Mouse (Mus musculus): ENCODE measurements around the gene Ranbp9.

Gene Ranbp9

DNA sequence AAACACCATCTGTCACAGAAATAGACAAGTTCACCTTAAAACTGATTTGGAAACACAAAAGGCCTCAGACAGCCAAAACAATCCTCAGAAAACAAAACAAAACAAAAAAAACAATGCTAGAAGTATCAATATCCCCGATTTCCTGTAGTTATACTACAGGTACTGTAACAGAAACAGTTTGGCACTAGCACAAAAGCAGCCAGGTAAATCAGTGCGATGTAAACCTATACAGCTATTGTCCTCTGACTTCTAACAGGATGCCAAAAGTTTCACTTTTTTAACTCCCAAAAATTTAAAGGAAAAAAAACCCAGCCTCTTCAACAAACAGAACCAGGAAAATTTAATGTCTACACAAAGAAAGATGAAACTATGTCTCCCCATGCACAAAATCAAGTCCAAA, 28.9 kb downstream of the Ranbp9 start:
- no peak for DNase-seq (ENCODE audit: low read depth)

DNA sequence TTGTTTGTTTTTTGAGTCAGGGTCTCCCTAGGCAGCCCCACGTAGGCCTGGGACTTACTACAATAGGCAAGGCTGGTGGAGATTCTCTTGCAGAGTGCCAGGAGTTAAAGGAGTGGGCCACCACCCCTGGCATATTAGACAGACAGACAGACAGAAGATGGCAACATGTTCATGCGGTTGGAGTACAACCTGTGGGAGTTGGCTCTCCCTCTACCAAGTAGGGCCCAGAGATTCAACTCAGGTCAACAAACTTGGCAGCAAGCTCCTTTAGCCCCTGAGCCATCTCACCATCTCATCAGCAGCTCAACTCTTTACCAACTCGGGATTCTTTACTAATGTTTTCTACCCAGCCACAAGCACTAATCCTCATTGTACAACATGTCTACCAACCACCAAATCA, 30.4 kb downstream of the Ranbp9 start:
- no peak for DNase-seq (ENCODE audit: low read depth)

DNA sequence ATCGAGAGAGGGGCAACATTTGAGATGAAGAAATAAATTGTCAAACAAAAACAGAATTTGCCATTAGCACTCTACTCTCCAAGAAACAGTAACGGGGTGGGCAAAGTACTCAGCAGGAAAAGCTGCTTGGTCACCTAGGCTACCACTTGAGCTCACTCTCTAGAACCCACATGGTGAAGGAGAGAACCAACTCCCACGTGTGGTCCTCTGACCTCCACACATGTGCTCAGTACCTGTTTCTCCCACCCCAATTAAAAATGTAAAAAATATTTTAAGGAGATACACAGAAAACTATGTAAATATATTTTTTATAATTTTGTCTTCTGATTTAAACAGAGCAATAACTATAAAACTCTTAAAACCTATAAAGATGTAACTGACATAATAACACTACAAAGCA, 33.4 kb downstream of the Ranbp9 start:
- DNase-seq (ENCODE audit: low read depth): no peak

DNA sequence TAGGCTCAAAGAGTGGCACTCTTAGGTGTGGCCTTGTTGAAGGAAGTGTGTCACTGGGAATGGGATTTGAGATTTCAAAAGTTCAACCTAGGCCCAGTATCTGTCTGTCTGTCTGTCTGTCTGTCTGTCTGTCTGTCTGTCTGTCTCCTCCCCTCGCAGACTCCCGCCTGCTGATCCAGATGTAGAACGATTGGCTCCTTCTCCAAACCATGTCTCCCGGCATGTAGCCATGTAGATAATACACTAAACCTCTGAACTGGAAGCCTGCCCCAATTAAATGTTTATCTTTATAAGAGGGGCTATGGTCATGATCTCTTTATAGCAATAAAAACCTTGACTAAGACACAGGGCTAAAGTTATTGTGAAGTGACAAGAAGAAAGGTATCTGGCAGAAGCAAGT, 35.3 kb downstream of the Ranbp9 start:
- no peak for DNase-seq (ENCODE audit: low read depth)

- DNase-seq (ENCODE audit: low read depth): no peak
Observed at GRCm38 (mm10) chr13:43444717-43445116, 36.4 kb downstream of the Ranbp9 start.

DNA sequence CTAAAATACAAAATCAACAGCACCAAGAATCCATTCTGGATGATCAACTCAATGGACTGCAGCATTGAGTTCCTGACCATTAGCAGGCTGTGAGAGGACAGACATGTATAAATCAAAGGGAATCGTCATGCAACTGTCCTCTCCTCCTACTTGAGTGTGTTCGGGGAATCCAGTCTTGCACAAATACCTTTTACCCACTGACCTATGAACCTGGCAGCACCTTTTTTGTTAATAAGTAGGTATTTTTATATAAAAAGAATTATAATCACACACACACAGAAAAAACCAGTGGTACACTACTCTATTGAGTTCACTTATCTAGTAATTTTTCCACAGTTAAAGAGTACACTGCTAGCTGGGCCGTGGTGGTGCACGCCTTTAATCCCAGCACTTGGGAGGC, 37.4 kb downstream of the Ranbp9 start:
- no peak for DNase-seq (ENCODE audit: low read depth)

- DNase-seq (ENCODE audit: low read depth): no peak
Observed at GRCm38 (mm10) chr13:43442551-43442950, 38.5 kb downstream of the Ranbp9 start.

GRCm38 (mm10) chr13:43440376-43440775, 40.7 kb downstream of the Ranbp9 start:
- DNase-seq (ENCODE audit: low read depth): no peak

- no peak for DNase-seq (ENCODE audit: low read depth)
Observed at GRCm38 (mm10) chr13:43433395-43433794, 47.7 kb downstream of the Ranbp9 start.

GRCm38 (mm10) chr13:43428436-43428835, 52.6 kb downstream of the Ranbp9 start:
- peak; percentile 38 for DNase-seq (ENCODE audit: low read depth)

DNA sequence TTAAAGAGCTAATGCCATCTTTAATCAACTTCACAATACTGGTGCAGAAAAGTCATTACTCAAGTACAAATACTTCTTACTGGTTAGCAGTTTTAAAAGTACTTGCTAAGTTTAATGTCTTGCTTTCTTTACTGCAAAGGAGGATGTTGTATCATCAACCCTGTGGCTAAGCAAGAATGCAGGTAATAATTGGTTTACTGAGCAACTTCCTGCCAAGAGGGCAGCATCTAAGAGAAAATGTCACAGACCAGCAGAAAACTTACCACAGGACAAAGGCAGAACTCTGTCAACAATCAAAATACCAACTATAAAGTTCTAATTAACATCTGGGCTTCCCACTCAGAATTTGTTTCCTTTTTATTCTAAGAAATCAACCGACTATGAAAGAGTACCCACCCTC, 65.8 kb downstream of the Ranbp9 start:
- no peak for DNase-seq (ENCODE audit: low read depth)

GRCm38 (mm10) chr13:43413611-43414010, 67.5 kb downstream of the Ranbp9 start:
- DNase-seq (ENCODE audit: low read depth): no peak

DNA sequence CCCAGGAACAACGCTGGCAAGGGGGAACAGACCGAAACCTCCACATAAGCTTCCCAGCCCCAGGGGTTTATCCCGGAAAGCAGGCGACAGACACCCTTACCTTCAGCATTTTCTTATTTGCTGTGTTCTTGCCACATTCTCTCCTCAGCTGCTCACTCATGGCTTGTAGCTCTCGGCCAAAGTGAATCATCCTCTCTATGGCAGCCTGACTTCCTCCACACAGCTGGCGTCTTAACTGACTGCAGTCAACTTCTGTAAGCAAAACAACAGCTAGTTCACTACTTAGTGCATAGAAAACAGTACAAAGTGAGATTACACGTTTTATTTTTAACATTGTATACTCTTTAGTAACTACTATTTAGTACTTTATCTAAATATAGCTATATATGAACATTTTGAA, 68.8 kb downstream of the Ranbp9 start:
- peak; percentile 40 for DNase-seq (ENCODE audit: low read depth)

- peak; percentile 31 for DNase-seq (ENCODE audit: low read depth)
Observed at GRCm38 (mm10) chr13:43399576-43399975, 81.5 kb downstream of the Ranbp9 start.

DNA sequence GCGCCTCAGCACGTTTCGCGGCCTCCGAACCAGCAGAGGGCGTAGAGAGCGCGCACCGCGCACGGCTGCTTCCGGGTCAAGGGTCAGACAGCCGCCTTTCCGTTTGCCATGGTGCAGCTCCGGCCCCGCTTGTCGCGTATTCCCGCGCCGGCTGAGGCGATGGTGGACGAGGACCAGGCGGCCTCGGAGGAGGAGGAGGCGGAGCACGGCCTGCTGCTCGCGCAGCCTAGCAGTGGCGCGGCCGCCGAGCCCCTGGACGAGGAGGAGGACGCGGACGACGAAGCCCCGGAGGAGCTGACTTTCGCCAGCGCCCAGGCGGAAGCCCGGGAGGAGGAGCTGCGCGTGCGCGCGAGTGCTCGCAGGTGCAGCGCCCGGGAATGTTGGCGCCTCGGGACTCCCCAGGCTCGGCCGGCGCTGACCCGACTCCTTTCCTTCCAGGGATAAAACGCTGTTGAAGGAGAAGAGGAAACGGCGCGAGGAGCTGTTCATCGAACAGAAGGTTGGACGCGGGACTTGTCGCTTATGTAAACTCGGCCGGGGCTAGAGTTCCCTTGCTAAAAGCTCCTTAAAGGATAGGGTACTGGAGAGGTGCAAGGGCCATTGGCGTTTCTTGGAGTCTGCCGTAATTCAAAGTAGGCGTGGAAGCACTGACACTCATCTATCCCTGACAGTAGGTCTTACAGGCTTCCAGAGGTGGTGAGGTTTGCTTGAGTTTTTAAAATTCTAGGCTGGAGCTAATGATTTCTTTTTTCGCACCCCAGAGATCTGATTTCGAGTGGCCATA, 82.6 kb downstream of the Ranbp9 start, which contains the start of gene Nol7:
Gene Nol7, plus strand, starts transcription at position 94 of the 784 bp plus-strand sequence.
- DNase-seq (ENCODE audit: low read depth): peak; percentile 94

GRCm38 (mm10) chr13:43397700-43398296, 83.3 kb downstream of the Ranbp9 start:
- DNase-seq (ENCODE audit: low read depth): no peak

- no peak for DNase-seq (ENCODE audit: low read depth)
Observed at GRCm38 (mm10) chr13:43385321-43385720, 95.8 kb downstream of the Ranbp9 start.

DNA sequence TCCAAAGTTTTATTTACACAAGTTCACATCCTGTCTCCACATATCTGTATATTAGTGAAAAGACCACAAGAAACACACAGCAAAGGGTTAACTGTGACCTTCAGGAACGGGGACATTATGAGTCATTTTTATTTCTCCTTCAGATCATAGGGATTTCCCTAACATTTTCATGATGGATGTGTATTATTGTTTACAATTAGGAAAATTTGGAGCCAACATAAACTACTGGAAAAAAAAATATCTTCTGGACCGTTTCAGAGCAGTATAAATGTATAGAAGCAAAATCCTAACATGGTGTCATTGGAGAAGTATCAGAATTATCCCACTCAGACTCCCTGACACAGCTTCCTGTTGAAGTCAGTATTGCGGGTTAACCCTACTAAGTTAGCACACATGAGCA, 101.1 kb downstream of the Ranbp9 start:
- DNase-seq (ENCODE audit: low read depth): no peak

DNA sequence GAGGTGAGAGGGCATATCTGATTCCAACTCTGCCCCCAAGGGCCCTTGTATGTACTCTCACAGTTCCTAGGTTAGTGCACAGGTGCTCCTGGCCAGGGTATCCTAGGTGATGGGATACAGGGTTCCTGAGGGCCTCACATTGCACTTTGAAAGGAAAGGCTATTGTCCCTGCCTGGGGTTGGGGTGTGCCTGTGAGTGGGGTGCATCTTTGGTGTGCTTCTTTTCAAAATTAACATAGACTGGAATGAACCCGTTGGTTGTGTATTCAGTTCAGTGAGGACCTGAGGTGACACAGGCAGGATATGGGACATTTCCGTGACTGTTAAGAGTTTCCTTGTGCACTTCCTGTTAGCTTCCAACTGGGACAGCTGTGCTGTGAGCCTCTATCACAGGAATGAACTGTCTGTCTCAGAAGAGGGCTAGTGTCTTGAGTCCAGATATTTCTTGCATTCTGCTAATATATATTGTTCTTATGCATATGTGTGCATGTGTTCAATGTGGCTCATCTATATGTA, 106.1 kb downstream of the Ranbp9 start:
- DNase-seq (ENCODE audit: low read depth): no peak

GRCm38 (mm10) chr13:43374205-43374604, 106.9 kb downstream of the Ranbp9 start:
- no peak for DNase-seq (ENCODE audit: low read depth)

DNA sequence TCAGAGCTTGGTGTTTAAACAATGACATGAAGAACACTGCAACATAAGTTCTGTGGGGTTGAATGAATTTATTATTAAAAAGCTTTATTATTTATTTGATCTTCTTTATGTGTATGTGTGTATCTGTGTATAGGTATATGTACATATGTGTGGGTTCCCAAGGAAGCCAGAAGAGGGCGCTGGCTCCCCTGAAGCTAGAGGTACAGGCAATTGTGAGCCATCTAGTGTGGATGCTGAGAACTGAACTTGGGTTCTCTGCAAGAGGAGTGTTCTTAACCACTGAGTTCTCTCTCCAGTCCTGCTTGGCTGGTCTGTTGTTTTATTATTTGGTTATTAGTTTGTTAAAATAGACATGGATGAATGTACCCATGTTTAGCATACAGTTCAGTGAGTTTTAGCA, 108.2 kb downstream of the Ranbp9 start:
- peak; percentile 21 for DNase-seq (ENCODE audit: low read depth)

DNA sequence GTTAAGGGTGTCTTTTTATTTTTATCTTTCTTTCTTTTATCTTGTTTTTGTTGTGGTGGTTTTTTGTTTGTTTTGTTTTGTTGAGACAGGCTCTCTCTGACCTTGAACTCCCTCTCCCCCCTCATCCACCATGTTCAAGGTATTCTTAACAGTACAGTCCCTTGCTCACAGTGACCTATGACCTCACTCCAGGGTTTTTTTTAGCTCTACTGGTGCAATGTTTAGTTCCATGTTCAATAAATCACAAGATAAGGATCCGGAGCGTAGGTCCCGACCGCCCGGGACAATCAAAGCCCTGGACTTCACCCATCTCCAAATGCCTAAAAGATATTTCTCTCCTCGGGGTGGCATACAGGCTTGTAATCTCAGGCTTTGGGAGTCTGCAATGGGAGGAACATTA, 111.0 kb downstream of the Ranbp9 start:
- no peak for DNase-seq (ENCODE audit: low read depth)

DNA sequence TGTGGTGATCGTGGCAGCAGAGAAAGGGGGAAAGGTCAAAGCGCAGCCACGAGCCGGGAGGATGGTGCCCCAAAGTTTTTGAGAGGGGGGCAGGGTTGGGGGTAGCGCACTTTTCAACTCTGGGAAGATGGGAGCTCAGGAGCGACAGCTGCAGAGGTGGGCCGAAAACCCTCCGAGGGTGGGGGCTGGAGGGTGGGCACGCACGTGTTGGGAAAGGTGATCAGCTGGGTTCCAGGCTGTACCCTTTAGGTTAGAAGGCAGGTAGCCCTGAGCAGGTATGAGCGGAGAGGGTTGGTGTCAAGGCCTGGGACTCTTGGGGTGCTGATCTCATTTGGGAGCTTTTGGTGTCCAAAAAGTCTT, 115.3 kb downstream of the Ranbp9 start:
- no peak for DNase-seq (ENCODE audit: low read depth)
